Mouse (Mus musculus) kidney, postnatal 0 days (tissue): Measurements from ENCODE around the gene Nacad. TPM values are rescaled to one million over a fixed set of nuclear protein-coding genes. Genes with fewer than 3 reads are reported as not detected.

Source experiments
- ATAC-seq: fragments of 200-750 bp; cut with Nextera tagmentation; replicated peaks from 2 replicates; pipeline ENCODE4 v1.8.0; 2017; ENCODE audit warnings: low read depth, moderate number of reproducible peaks, moderate TSS enrichment, moderate library complexity; ENCODE audit not compliant: low FRiP score
- DNase-seq: peaks from one replicate; pipeline ENCODE4 v3.0.0-alpha.2; 2016; ENCODE audit warnings: low spot score
- H3K27ac ChIP-seq: fragments of 300-500 bp; sonication (generic); 2 replicates; pipeline ENCODE4 v1.5.1; 2014; ENCODE audit warnings: mild to moderate bottlenecking
- H3K27me3 ChIP-seq: fragments of 300-500 bp; sonication (generic); 2 replicates; pipeline ENCODE4 v1.6.1; 2014; ENCODE audit warnings: low read length, mixed read lengths; ENCODE audit not compliant: insufficient read depth
- H3K36me3 ChIP-seq: fragments of 300-500 bp; sonication (generic); 2 replicates; pipeline ENCODE4 v1.6.1; 2014; ENCODE audit warnings: low read length, mixed read lengths; ENCODE audit not compliant: insufficient read depth
- H3K4me1 ChIP-seq: fragments of 300-500 bp; sonication (generic); replicated peaks from 2 replicates; pipeline ENCODE4 v1.6.1; 2014; ENCODE audit warnings: antibody characterized with exemption, low read length, mixed read lengths; ENCODE audit not compliant: insufficient read depth
- H3K4me2 ChIP-seq: fragments of 300-500 bp; sonication (generic); 2 replicates; pipeline ENCODE4 v1.6.1; 2014; ENCODE audit warnings: mild to moderate bottlenecking, low read length, moderate library complexity, mixed read lengths
- H3K4me3 ChIP-seq: fragments of 300-500 bp; sonication (generic); replicated peaks from 2 replicates; pipeline ENCODE4 v1.5.1; 2014; ENCODE audit warnings: low read depth, low read length
- H3K9ac ChIP-seq: fragments of 300-500 bp; sonication (generic); 2 replicates; pipeline ENCODE4 v1.6.1; 2014; ENCODE audit warnings: low read depth, low read length
- H3K9me3 ChIP-seq: fragments of 300-500 bp; sonication (generic); replicated peaks from 2 replicates; pipeline ENCODE4 v1.6.1; 2016; ENCODE audit warnings: low read length, inconsistent platforms, mixed read lengths
- CTCF ChIP-seq: IDR thresholded peaks from 2 replicates; pipeline ENCODE4 v1.5.1; 2016; ENCODE audit warnings: antibody characterized with exemption, low read depth, mild to moderate bottlenecking, moderate library complexity
- WGBS: fragments of 180-500 bp; shearing (Covaris S2); extraction: QIAGEN DNeasy Blood & Tissue Kit; methylation state at CpG from one replicate; pipeline ENCODE4 v1.1.7; 2014; 5-methylcytosine and 5-hydroxymethylcytosine counted together
- polyA plus RNA-seq: library from polyadenylated mRNA; unstranded; fragments of >200 nt; fragmentation: Nextera tagmentation; extraction: Ambion mirVana; gene quantifications from 2 replicates; pipeline ENCODE4 v1.2.1, GENCODE M21; 2015

Gene Nacad
- polyA plus RNA-seq, 1 experiment from 2014 or later = 1.1 TPM

DNA sequence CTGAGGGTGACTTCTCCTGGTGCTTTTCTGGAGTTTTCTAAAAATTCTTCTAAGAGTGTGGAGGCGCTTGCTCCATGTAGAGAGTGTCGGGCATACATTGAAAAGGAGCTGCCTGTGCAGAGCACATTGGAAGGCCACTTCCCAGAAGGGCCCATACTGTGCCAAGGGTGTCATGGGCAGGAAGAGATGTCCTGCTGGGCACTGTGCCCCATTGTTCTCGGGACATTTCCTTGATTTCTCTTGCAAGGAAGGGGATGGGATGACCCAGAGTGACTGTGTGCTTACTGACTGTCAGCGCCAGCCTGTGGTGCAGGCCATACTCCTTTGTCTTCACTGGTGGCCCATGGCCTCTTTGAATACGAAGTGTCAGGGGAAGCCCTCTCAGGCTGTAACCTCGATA lies 33.2 kb upstream of the Nacad start:
- H3K36me3 ChIP-seq = no peaks in the 10 kb centered on the region
- H3K4me1 ChIP-seq = no peaks in the 10 kb centered on the region
- H3K4me2 ChIP-seq = no peak overlapping the region
- no peaks in the 10 kb centered on the region for H3K9me3 ChIP-seq
- TF ChIP-seq CTCF = no peak
- 78% methylated on average over 6 of the region's 6 CpGs for WGBS
- no peak overlapping the region for H3K27ac ChIP-seq
- H3K27me3 ChIP-seq = no peaks in the 10 kb centered on the region
- ATAC-seq = no peak
- H3K9ac ChIP-seq = no peak overlapping the region
- DNase-seq = no peak
- no peak overlapping the region for H3K4me3 ChIP-seq

DNA sequence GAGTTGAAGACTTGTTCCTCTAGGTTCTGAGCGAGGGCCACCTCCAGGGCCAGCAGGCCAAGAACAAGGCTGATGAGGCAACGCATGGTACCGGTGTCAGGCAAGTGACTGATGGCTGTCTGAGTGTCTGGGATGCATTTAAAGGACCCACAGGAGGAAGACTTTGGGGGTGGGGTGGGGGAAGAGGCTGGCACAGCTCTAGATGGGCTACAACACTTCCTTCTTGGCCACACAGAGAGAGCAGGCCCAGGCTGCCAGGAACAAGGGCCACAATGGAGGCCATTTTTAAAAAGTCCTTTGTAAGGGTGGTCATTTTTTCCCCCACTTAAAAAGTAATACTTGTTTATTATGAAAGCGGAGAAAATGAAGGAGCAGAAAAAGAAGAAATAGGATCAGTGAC lies 32.7 kb upstream of the Nacad start, which contains the start of gene Wap:
Wap (minus strand) TSS at position 101 of the 400 bp plus-strand sequence.
- whole genome bisulfite sequencing = 90% methylated on average over 4 of the region's 4 CpGs
- DNase-seq (no peak), ATAC-seq (no peak)
- no peaks in the 10 kb centered on the region for H3K4me1 ChIP-seq
- no peaks in the 10 kb centered on the region for H3K9me3 ChIP-seq
- no peak within 1 kb of the TSS for H3K4me3 ChIP-seq
- H3K27ac ChIP-seq = no peak within 1 kb of the TSS
- no peak within 1 kb of the TSS for H3K9ac ChIP-seq
- no peaks in the 10 kb centered on the region for H3K27me3 ChIP-seq
- TF ChIP-seq CTCF = no peak
- no peak within 1 kb of the TSS for H3K4me2 ChIP-seq
- H3K36me3 ChIP-seq = no peaks in the 10 kb centered on the region

DNA sequence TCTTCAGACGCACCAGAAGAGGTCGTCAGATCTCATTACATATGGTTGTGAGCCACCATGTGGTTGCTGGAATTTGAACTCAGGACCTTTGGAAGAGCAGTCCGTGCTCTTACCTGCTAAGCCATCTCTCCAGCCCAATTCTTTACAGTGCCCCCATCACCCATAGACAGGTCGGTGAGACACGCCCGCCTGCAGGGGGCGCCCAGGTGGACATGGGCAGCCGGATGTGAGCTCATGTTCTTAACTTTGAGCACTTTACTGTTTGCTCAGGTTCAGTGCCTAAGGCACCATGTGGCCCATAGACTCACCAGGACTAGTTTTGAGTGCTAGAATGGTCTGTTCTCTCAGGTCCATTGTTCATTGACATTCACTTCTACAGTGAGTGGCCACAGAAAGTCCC lies 30.3 kb upstream of the Nacad start:
- no peak overlapping the region for H3K4me2 ChIP-seq
- H3K27ac ChIP-seq = no peak overlapping the region
- WGBS = 74% methylated on average over 8 of the region's 8 CpGs
- H3K4me3 ChIP-seq = no peak overlapping the region
- no peak overlapping the region for H3K9ac ChIP-seq
- ATAC-seq (no peak), DNase-seq (no peak)
- no peaks in the 10 kb centered on the region for H3K27me3 ChIP-seq
- H3K9me3 ChIP-seq = no peaks in the 10 kb centered on the region
- no peaks in the 10 kb centered on the region for H3K4me1 ChIP-seq
- no peaks in the 10 kb centered on the region for H3K36me3 ChIP-seq
- TF ChIP-seq CTCF = no peak

DNA sequence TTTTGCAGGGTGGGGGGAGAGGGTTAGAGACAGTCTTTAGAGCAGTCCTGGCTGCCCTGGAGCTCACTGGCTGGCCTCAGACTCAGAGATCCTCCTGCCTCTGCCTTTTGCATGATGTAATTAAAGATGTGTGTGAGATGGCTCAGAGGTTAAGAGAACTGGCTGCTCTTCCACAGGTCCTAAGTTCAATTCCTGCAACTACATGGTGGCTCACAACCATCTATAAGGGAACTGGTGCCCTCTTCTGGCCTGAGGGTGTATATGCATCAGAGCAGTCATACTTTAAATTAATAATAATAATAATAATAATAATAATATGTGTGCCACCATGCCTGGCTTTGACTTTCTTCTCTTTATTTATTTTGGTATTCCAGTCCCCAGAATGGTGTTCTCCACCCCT lies 23.8 kb upstream of the Nacad start:
- no peak overlapping the region for H3K27ac ChIP-seq
- H3K4me3 ChIP-seq = no peak overlapping the region
- TF ChIP-seq CTCF = peak; percentile 55
- no peak overlapping the region for H3K9ac ChIP-seq
- no peak overlapping the region for H3K4me2 ChIP-seq
- no peaks in the 10 kb centered on the region for H3K27me3 ChIP-seq
- DNase-seq (peak; percentile 13), ATAC-seq (no peak)
- peaks cover 8% of the 10 kb centered on the region; the same call in 1 of the 2 replicates for H3K4me1 ChIP-seq
- no peaks in the 10 kb centered on the region for H3K9me3 ChIP-seq
- no peaks in the 10 kb centered on the region for H3K36me3 ChIP-seq

DNA sequence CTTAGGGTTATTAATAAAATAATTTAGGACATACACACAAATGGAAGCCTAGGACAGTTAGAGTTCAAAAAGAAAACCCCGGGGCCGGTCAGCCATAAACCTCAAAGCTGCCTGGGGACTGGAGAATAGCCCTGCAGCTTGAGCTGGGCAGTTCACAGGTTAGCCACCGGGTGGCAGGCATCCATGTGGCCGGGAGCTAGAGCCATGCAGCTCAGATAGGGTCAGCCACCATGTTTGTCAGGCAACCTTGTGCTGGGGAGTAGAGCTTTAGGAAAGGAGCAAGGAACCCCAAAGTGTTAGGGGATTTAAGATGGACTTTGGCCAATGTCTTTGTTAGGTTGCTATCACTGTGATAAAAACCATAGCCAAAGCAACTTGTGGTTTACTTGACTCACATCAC lies 22.7 kb upstream of the Nacad start:
- Histone ChIP-seq H3K9ac (no peak overlapping the region), H3K4me1 (peaks cover 9% of the 10 kb centered on the region; the same call in 1 of the 2 replicates), H3K27me3 (no peaks in the 10 kb centered on the region), H3K4me3 (no peak overlapping the region), H3K9me3 (no peaks in the 10 kb centered on the region), H3K4me2 (no peak overlapping the region), H3K27ac (no peak overlapping the region), H3K36me3 (peaks cover 9% of the 10 kb centered on the region; the same call in 1 of the 2 replicates)
- DNase-seq = peak; percentile 59
- peak; percentile 50; the same call in 1 of the 2 replicates for ATAC-seq
- 17% methylated on average over 4 of the region's 4 CpGs for WGBS
- peak; percentile 70 for TF ChIP-seq CTCF

DNA sequence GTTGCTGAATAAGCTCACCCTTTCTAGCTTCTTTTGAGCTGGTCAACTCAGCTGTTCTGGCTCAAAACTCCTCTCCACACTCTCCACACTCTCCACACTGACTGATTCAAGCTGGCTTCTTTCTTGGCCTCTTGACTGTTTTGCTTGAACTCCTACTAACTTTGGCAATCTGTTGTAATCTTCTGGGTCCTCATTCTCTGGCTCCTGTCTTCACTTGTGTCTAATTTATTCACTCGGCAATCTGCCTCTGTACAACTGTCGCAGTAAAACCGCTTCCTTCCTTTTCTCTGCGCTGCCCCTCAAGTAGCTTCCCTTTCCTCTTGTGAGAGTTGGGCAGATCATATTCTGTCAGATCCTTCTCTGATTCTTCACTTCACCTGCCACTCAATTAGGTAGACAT lies 21.9 kb upstream of the Nacad start:
- Histone ChIP-seq H3K4me3 (no peak overlapping the region), H3K4me2 (no peak overlapping the region), H3K27ac (peak overlapping the region; percentile 36; the same call in 1 of the 2 replicates), H3K9me3 (no peaks in the 10 kb centered on the region), H3K4me1 (peaks cover 9% of the 10 kb centered on the region; the same call in 1 of the 2 replicates), H3K9ac (no peak overlapping the region), H3K36me3 (peaks cover 16% of the 10 kb centered on the region), H3K27me3 (no peaks in the 10 kb centered on the region)
- no peak for TF ChIP-seq CTCF
- ATAC-seq = no peak
- WGBS = 73% methylated on average over 4 of the region's 4 CpGs
- peak; percentile 38 for DNase-seq

DNA sequence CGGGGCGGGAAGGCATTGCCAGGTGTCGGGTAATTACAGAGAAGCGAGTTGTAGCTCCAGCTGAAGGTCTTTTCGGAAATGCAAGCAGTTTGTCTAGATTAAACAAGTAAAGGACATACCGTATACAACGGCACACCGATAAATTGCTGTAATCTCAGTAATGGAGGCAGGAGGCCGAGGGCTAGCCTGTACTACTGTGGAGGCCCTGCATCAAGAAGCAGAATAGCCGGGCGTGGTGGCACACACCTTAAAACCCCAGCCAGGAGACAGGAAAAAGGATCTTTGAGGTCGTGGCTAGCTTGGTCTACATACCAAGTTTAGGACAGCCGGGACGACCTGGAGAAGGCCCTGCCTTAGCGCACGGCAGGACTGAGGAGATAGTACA lies 20.5 kb upstream of the Nacad start:
- peaks cover 9% of the 10 kb centered on the region; the same call in 1 of the 2 replicates for H3K4me1 ChIP-seq
- peak overlapping the region; percentile 73 for H3K9ac ChIP-seq
- H3K36me3 ChIP-seq = peaks cover 27% of the 10 kb centered on the region
- H3K4me3 ChIP-seq = peak overlapping the region; percentile 87
- H3K4me2 ChIP-seq = peak overlapping the region; percentile 83
- TF ChIP-seq CTCF = no peak
- H3K9me3 ChIP-seq = no peaks in the 10 kb centered on the region
- H3K27ac ChIP-seq = peak overlapping the region; percentile 92
- DNase-seq (no peak), ATAC-seq (peak; percentile 18)
- no peaks in the 10 kb centered on the region for H3K27me3 ChIP-seq
- 11% methylated on average over 16 of the region's 16 CpGs for WGBS
